Mouse (Mus musculus): ENCODE data around the gene Spaca9. TPM values are rescaled to one million over a fixed set of nuclear protein-coding genes. Genes with fewer than 3 reads are reported as not detected.

Gene Spaca9
- polyA plus RNA-seq, 2 experiments: 1.4 to 1.6 TPM

GRCm38 (mm10) chr2:28671438-28671837 is 28.1 kb downstream of the Spaca9 start:
- no peak overlapping the region for H3K9ac ChIP-seq (ENCODE audit: low read depth, low read length, severe bottlenecking)
- no peaks in the 10 kb centered on the region for H3K4me1 ChIP-seq (ENCODE audit: control insufficient read depth, insufficient read depth, low read length)
- peaks cover 80% of the 10 kb centered on the region for H3K36me3 ChIP-seq (ENCODE audit: control insufficient read depth, insufficient read depth, low read length)
- no peak overlapping the region for H3K4me3 ChIP-seq (replicated peaks; ENCODE audit: low read length)
- ATAC-seq (ENCODE audit: low FRiP score, low read depth) (no peak), DNase-seq (ENCODE audit: low spot score) (no peak)
- H3K9me3 ChIP-seq (ENCODE audit: control insufficient read depth, low read length): no peaks in the 10 kb centered on the region
- no peak overlapping the region for H3K4me2 ChIP-seq (replicated peaks; ENCODE audit: low read depth, low read length, severe bottlenecking)
- no peak overlapping the region for H3K27ac ChIP-seq (replicated peaks; ENCODE audit: low read depth, low read length)
- H3K27me3 ChIP-seq (ENCODE audit: control insufficient read depth, insufficient read depth, low read length): no peaks in the 10 kb centered on the region
- WGBS: 97% methylated on average over 2 of the region's 2 CpGs
- TF ChIP-seq POLR2A (IDR thresholded peaks at IDR 0.05; ENCODE audit: borderline replicate concordance, extremely low read depth, insufficient read depth, insufficient read length): no peak

GRCm38 (mm10) chr2:28665818-28666217 is 33.7 kb downstream of the Spaca9 start:
- DNase-seq (ENCODE audit: low spot score) (peak; percentile 4), ATAC-seq (ENCODE audit: low FRiP score, low read depth) (peak; percentile 57; the same call in 1 of the 2 replicates)
- no peak overlapping the region for H3K4me3 ChIP-seq (replicated peaks; ENCODE audit: low read length)
- WGBS: 24% methylated on average over 3 of the region's 3 CpGs
- H3K9me3 ChIP-seq (ENCODE audit: control insufficient read depth, low read length): no peaks in the 10 kb centered on the region
- peaks cover 77% of the 10 kb centered on the region for H3K36me3 ChIP-seq (ENCODE audit: control insufficient read depth, insufficient read depth, low read length)
- no peak overlapping the region for H3K9ac ChIP-seq (ENCODE audit: low read depth, low read length, severe bottlenecking)
- H3K4me2 ChIP-seq (replicated peaks; ENCODE audit: low read depth, low read length, severe bottlenecking): no peak overlapping the region
- no peak for TF ChIP-seq POLR2A (IDR thresholded peaks at IDR 0.05; ENCODE audit: borderline replicate concordance, extremely low read depth, insufficient read depth, insufficient read length)
- no peaks in the 10 kb centered on the region for H3K27me3 ChIP-seq (ENCODE audit: control insufficient read depth, insufficient read depth, low read length)
- H3K4me1 ChIP-seq (ENCODE audit: control insufficient read depth, insufficient read depth, low read length): no peaks in the 10 kb centered on the region
- no peak overlapping the region for H3K27ac ChIP-seq (replicated peaks; ENCODE audit: low read depth, low read length)

- Histone ChIP-seq H3K9ac (ENCODE audit: low read depth, low read length, severe bottlenecking) (no peak overlapping the region), H3K9me3 (ENCODE audit: control insufficient read depth, low read length) (no peaks in the 10 kb centered on the region), H3K27ac (replicated peaks; ENCODE audit: low read depth, low read length) (no peak overlapping the region), H3K27me3 (ENCODE audit: control insufficient read depth, insufficient read depth, low read length) (no peaks in the 10 kb centered on the region), H3K4me3 (replicated peaks; ENCODE audit: low read length) (no peak overlapping the region), H3K4me2 (replicated peaks; ENCODE audit: low read depth, low read length, severe bottlenecking) (no peak overlapping the region), H3K36me3 (ENCODE audit: control insufficient read depth, insufficient read depth, low read length) (peaks cover 87% of the 10 kb centered on the region), H3K4me1 (ENCODE audit: control insufficient read depth, insufficient read depth, low read length) (no peaks in the 10 kb centered on the region)
- TF ChIP-seq POLR2A (IDR thresholded peaks at IDR 0.05; ENCODE audit: borderline replicate concordance, extremely low read depth, insufficient read depth, insufficient read length): no peak
- DNase-seq (ENCODE audit: low spot score): no peak
- 91% methylated on average over 3 of the region's 3 CpGs for WGBS
- no peak for ATAC-seq (ENCODE audit: low FRiP score, low read depth)
Measured at GRCm38 (mm10) chr2:28662891-28663290, 36.6 kb downstream of the Spaca9 start.

- ATAC-seq (ENCODE audit: low FRiP score, low read depth) (no peak), DNase-seq (ENCODE audit: low spot score) (no peak)
- no peaks in the 10 kb centered on the region for H3K27me3 ChIP-seq (ENCODE audit: control insufficient read depth, insufficient read depth, low read length)
- H3K4me3 ChIP-seq (replicated peaks; ENCODE audit: low read length): no peak overlapping the region
- no peak overlapping the region for H3K27ac ChIP-seq (replicated peaks; ENCODE audit: low read depth, low read length)
- H3K36me3 ChIP-seq (ENCODE audit: control insufficient read depth, insufficient read depth, low read length): peaks cover 60% of the 10 kb centered on the region
- H3K4me1 ChIP-seq (ENCODE audit: control insufficient read depth, insufficient read depth, low read length): no peaks in the 10 kb centered on the region
- no peak overlapping the region for H3K4me2 ChIP-seq (replicated peaks; ENCODE audit: low read depth, low read length, severe bottlenecking)
- WGBS: 83% methylated on average over 8 of the region's 8 CpGs
- no peak for TF ChIP-seq POLR2A (IDR thresholded peaks at IDR 0.05; ENCODE audit: borderline replicate concordance, extremely low read depth, insufficient read depth, insufficient read length)
- H3K9ac ChIP-seq (ENCODE audit: low read depth, low read length, severe bottlenecking): no peak overlapping the region
- H3K9me3 ChIP-seq (ENCODE audit: control insufficient read depth, low read length): no peaks in the 10 kb centered on the region
Measured at GRCm38 (mm10) chr2:28656216-28656615, 43.3 kb downstream of the Spaca9 start.

GRCm38 (mm10) chr2:28654295-28654694 is 45.2 kb downstream of the Spaca9 start:
- H3K27me3 ChIP-seq (ENCODE audit: control insufficient read depth, insufficient read depth, low read length): no peaks in the 10 kb centered on the region
- H3K4me2 ChIP-seq (replicated peaks; ENCODE audit: low read depth, low read length, severe bottlenecking): no peak overlapping the region
- DNase-seq (ENCODE audit: low spot score) (no peak), ATAC-seq (ENCODE audit: low FRiP score, low read depth) (no peak)
- WGBS: 58% methylated on average over 2 of the region's 2 CpGs
- H3K9me3 ChIP-seq (ENCODE audit: control insufficient read depth, low read length): no peaks in the 10 kb centered on the region
- peaks cover 42% of the 10 kb centered on the region for H3K36me3 ChIP-seq (ENCODE audit: control insufficient read depth, insufficient read depth, low read length)
- no peaks in the 10 kb centered on the region for H3K4me1 ChIP-seq (ENCODE audit: control insufficient read depth, insufficient read depth, low read length)
- no peak overlapping the region for H3K9ac ChIP-seq (ENCODE audit: low read depth, low read length, severe bottlenecking)
- no peak overlapping the region for H3K4me3 ChIP-seq (replicated peaks; ENCODE audit: low read length)
- no peak overlapping the region for H3K27ac ChIP-seq (replicated peaks; ENCODE audit: low read depth, low read length)
- TF ChIP-seq POLR2A (IDR thresholded peaks at IDR 0.05; ENCODE audit: borderline replicate concordance, extremely low read depth, insufficient read depth, insufficient read length): no peak

- 96% methylated on average over 7 of the region's 7 CpGs for WGBS
- no peak overlapping the region for H3K4me2 ChIP-seq (replicated peaks; ENCODE audit: low read depth, low read length, severe bottlenecking)
- ATAC-seq (ENCODE audit: low FRiP score, low read depth): no peak
Measured at GRCm38 (mm10) chr2:28653351-28653750, 46.2 kb downstream of the Spaca9 start.

More at GRCm38 (mm10) chr2:28653351-28653750, 46.2 kb downstream of the Spaca9 start:
- H3K36me3 ChIP-seq (ENCODE audit: control insufficient read depth, insufficient read depth, low read length): peaks cover 33% of the 10 kb centered on the region
- no peak for TF ChIP-seq POLR2A (IDR thresholded peaks at IDR 0.05; ENCODE audit: borderline replicate concordance, extremely low read depth, insufficient read depth, insufficient read length)
- H3K9me3 ChIP-seq (ENCODE audit: control insufficient read depth, low read length): no peaks in the 10 kb centered on the region
- H3K27me3 ChIP-seq (ENCODE audit: control insufficient read depth, insufficient read depth, low read length): no peaks in the 10 kb centered on the region
- no peak overlapping the region for H3K4me3 ChIP-seq (replicated peaks; ENCODE audit: low read length)
- H3K9ac ChIP-seq (ENCODE audit: low read depth, low read length, severe bottlenecking): no peak overlapping the region
- no peaks in the 10 kb centered on the region for H3K4me1 ChIP-seq (ENCODE audit: control insufficient read depth, insufficient read depth, low read length)
- no peak for DNase-seq (ENCODE audit: low spot score)
- H3K27ac ChIP-seq (replicated peaks; ENCODE audit: low read depth, low read length): no peak overlapping the region

Data from limb, embryonic 14.5 days (tissue).